Mouse (Mus musculus) E14TG2a.4 (cell line): ENCODE measurements at regions not wholly inside any gene's neighbourhood (a gene's known extent, or its start where the extent isn't known, plus 50 kb on each side); places are given as distances from the start of the nearest gene placed in this dataset.

Experiments used
- CTCF ChIP-seq: conservative IDR thresholded peaks from 2 replicates; pipeline ENCODE4 v1.5.1; 2014; ENCODE audit warnings: low read length
- NANOG ChIP-seq: IDR thresholded peaks from 2 replicates; pipeline ENCODE4 v1.6.1; 2014; ENCODE audit warnings: borderline replicate concordance, low read length, mixed read lengths
- POU5F1 ChIP-seq: IDR thresholded peaks from 2 replicates; pipeline ENCODE4 v1.6.1; 2014; ENCODE audit warnings: low read length, borderline replicate concordance

DNA sequence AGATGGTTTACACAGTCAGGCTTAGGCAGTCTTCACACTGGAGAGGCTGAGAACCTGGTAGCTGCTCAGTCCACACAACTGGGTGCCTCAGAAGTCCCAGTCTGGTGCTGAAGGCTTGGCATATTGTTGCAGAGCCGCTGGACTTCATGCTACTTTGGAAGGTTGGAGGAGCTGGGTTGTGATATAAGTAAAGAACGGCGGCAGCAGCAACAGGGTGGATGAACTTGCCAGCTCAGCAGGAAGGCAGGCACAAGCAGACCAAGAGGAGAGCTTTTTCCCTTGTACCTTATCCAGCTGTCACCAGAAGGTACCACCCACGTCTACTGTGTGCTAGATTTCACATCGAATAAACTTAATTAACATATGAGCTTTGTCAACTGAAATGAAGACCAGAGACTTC is 167.4 kb downstream of the Adamts15 start:
- TF ChIP-seq CTCF (no peak), NANOG (no peak), POU5F1 (no peak)
